Mouse (Mus musculus) cortical plate, adult 2 months (tissue): ENCODE measurements around the gene Dnah7a. TPM values are rescaled to one million over a fixed set of nuclear protein-coding genes. Genes with fewer than 3 reads are reported as not detected.

Experiments
- H3K27ac ChIP-seq: fragments of 200-500 bp; 2 replicates; pipeline ENCODE4 v1.5.1; 2012; ENCODE audit warnings: low read length, control low read depth, inconsistent platforms; ENCODE audit not compliant: insufficient read depth
- H3K4me1 ChIP-seq: fragments of 200-500 bp; 2 replicates; pipeline ENCODE4 v1.6.1; 2011; ENCODE audit warnings: low read length; ENCODE audit not compliant: control insufficient read depth, insufficient read depth
- H3K4me3 ChIP-seq: fragments of 200-500 bp; 2 replicates; pipeline ENCODE4 v1.5.1; 2011; ENCODE audit warnings: mild to moderate bottlenecking, low read length, control low read depth; ENCODE audit not compliant: insufficient read depth
- CTCF ChIP-seq: fragments of 200-500 bp; IDR thresholded peaks from 2 replicates; pipeline ENCODE4 v1.5.1; 2011; ENCODE audit warnings: mild to moderate bottlenecking, control low read depth, low read length; ENCODE audit not compliant: insufficient read depth; ENCODE audit errors: extremely low read depth
- POLR2A ChIP-seq: fragments of 200-500 bp; IDR thresholded peaks from 2 replicates; pipeline ENCODE4 v1.6.1; 2011; ENCODE audit warnings: mild to moderate bottlenecking, low read length, control low read depth; ENCODE audit not compliant: insufficient read depth; ENCODE audit errors: extremely low read depth
- polyA plus RNA-seq: library from polyadenylated mRNA; depleted of rRNA; stranded (reverse); fragments of >200 nt; gene quantifications from 2 replicates; pipeline ENCODE4 v1.2.3, GENCODE M21; 2012; rRNA removed

Dnah7a gene
- polyA plus RNA-seq, 1 experiment = 5.4 TPM

GRCm38 (mm10) chr1:53358988-53359387, 347.6 kb downstream of the Dnah7a start:
- TF ChIP-seq POLR2A (no peak), CTCF (no peak)
- H3K4me3 ChIP-seq = no peak overlapping the region
- H3K27ac ChIP-seq = no peak overlapping the region
- H3K4me1 ChIP-seq = no peaks in the 10 kb centered on the region

DNA sequence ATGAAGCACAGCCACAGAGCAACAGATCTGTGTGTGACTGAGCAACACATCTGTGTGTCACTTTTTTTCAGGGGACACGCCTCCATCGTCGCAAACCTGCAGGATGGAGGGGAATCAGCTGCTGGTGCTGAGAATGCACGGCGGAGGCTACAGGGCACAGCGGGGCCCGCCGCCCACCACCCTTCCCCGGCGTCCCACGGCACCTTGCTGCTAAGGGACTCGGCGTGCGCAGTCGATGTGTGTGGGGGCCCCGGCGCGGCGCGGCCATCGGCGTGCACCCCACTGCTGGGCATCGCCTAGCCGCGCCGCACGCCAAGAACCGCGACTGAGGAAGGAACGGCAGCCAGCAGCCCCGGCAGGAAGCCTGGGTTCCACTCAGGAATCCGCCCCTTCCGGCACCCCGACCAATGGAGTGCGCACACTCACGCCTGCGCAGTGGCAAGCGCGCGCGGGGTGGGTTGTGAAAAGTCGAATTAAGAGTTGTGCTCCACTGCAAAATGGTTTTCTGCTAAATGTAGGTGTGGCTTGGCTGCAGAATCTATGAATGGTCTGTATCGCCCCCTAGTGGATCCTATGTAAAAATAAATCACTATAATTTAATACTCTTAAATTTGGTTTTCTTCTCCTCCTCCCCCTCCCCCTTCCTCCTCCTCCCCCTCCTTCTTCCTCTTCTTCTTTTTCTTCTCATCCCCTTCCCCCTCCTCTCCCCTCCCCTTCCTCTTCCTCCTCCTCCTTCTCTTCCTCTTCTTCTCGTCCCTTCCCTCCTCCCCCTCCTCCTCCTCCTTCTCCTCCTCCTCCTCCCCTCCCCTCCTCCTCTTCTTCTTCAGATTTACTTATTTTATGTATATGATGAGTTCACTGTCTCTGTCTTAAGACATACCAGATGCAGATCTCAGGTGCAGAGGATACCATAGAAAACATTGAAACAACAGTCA, 354.0 kb downstream of the Dnah7a start, which contains the start of the genes Asdurf, Gm28551 and Asnsd1:
Asdurf (minus strand) TSS at position 293 of the 935 bp plus-strand sequence.
Gm28551 (minus strand) TSS at position 341 of the 935 bp plus-strand sequence.
Asnsd1 (minus strand) TSS at position 426 of the 935 bp plus-strand sequence.
- Histone ChIP-seq H3K4me1 (no peaks in the 10 kb centered on the region), H3K4me3 (peak within 1 kb of the TSS; percentile 73), H3K27ac (peak within 1 kb of the TSS; percentile 45; the same call in 1 of the 2 replicates)
- TF ChIP-seq CTCF (peak; percentile 25; the same call in 1 of the 2 replicates), POLR2A (peak; percentile 92)

Other genes with a start within 250 kb of the Dnah7a start
- 5.8 and 7.1 TPM in 2 replicates for gene Stk17b, start 78.4 kb upstream of the Dnah7a start, polyA plus RNA-seq